Mouse (Mus musculus) colon, adult 2 months (tissue): ENCODE data around the gene Slc38a2. TPM values are rescaled to one million over a fixed set of nuclear protein-coding genes. Genes with fewer than 3 reads are reported as not detected.

Experiments
- polyA plus RNA-seq: library from polyadenylated mRNA; depleted of rRNA; stranded (reverse); fragments of >200 nt; gene quantifications from 2 replicates; pipeline ENCODE4 v1.2.3, GENCODE M21; 2012; rRNA removed

The Slc38a2 gene
- polyA plus RNA-seq, result 26.1 and 30.7 TPM in 2 replicates

DNA sequence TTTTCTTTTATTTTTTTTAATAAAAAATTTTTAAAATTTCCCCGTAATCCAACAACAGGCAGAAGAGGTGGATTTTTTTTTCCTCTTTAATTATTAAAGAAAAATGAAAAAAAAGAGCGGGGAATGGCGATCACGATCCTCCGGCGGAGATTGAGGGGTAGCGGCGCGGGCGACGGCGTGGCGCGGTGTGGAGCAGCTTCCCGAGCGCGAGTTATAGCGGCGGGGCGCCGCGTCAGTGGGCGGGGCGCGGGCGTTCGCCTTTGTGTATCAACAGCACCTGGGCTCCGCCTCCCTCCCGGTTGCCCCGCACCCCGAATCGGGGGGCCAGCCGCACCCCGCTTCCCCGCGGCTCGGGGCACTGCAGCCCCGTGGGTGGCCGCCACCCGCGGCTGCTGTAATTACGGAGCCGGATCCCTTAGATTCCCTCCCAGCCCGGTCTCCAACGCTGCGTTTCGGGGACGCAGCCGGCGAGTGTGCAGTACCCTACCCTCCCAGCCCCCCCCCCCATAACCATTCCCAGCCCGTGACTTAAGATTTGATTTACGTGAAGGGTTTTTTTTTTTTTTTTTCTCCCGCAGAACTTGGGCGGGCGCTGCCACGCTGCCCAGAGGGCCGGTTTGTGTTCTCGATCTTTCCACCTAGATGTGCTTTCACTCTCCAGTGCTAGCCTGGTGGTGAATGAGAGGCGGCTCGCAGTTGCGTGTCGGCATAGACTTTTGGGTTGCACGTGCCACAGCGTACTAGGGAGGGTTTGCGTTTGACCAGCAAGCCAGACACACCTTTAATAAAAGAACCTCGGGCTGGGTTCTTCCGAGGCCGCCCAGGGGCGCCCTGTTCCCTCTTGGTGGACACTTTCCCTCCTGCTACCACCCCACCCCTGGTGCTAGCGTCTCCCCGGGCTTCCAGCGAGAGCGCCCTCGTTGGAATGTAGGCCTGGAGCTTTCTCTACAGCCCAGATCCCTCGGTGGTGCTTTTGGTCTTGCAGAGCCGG is at the start of gene Slc38a2:
Slc38a2 (minus strand) TSS at position 210 of the 991 bp plus-strand sequence.

DNA sequence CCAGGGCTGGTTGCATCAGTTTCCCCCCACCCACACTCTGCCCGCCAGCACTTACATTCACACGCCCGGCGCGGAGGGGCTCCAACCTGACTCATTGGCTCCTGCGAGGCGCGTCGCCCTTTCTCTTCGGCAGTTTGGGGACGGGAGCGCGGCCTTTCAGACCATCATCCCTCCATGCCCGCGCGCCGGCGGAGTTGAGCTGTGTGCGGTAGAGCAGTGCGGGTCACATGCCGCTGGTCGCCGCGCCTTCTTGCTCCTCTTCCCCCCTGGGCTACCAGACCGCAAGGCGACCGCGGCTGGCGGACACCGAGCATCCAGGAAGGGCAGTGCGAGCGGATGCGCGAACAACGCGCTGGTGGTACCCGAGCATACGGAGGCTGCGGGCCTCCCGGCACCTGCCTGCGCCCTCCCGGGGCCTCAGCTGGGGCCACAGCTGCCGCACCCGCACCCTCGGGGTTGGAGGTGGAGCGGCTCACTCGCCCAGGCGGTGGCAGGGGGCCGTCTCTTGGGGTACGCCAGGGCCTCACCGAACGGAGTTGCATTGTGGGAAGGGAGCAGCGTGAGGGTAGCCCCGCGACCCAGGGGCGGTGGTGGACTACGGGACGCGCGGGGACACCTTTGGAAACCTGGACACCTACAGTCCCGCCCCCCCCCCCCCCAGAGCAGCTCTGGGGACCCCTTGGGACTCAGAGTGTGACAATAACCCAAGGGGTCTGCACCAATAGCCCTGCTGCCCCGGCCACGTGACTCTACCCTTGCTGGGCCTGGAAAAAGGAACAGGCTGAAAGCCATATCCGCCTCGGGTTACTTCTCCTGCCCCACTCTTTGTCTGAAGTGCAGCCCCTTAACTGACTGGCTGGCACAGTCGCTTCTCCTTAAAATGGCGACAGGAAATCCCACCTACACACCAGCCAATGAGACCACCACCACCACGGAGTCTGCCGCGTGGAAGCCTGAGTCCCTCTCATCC is 56.8 kb downstream of the Slc38a2 start, which contains the start of gene Slc38a1:
Slc38a1 (minus strand) TSS at position 478 of the 970 bp plus-strand sequence.

Other genes starting within 250 kb of the Slc38a2 start
- gene Scaf11, start 238.9 kb downstream of the Slc38a2 start, polyA plus RNA-seq, result 17.1 and 17.6 TPM in 2 replicates
- 23.9 and 36.2 TPM in 2 replicates for gene Slc38a1, start 56.8 kb downstream of the Slc38a2 start, polyA plus RNA-seq